ENCODE assay signal across 20 mouse cellular contexts in genomic region chr9:26264867-26265725, GRCm38 (mm10).
DNase-seq lines count a peak whose midpoint lies in the region.
"Had no signal": no experiment of that assay in that cellular context is flagged by ENCODE, and none has a peak within 500 bp of the region (broad histone marks: within the 10 kb centered on the region; RNA-seq: fewer than 3 reads in every experiment).

No protein-coding gene starts in this region.

- H3K36me3 ChIP-seq in embryonic facial prominence, embryonic 10.5 days (replicated peaks), result no peaks in the 10 kb centered on the region
- H3K36me3 ChIP-seq: forebrain, embryonic 10.5 days; hindbrain, embryonic 12.5 days; midbrain, embryonic 13.5 days; neural tube, embryonic 13.5 days had no signal

- H3K27ac ChIP-seq in embryonic facial prominence, embryonic 10.5 days (replicated peaks), result no peak overlapping the region
- H3K27ac ChIP-seq: forebrain, embryonic 10.5 days; hindbrain, embryonic 12.5 days; midbrain, embryonic 13.5 days; neural tube, embryonic 13.5 days had no signal

- no peaks in the 10 kb centered on the region for H3K4me1 ChIP-seq in embryonic facial prominence, embryonic 10.5 days
- H3K4me1 ChIP-seq: forebrain, embryonic 10.5 days; hindbrain, embryonic 12.5 days; midbrain, embryonic 13.5 days; neural tube, embryonic 13.5 days had no signal

- intact Hi-C loops in left cerebral cortex, postnatal 14 days (cut with DNase I), result loop anchor here (2.0 kb wide), 1 partner anchor 368 kb away; no protein-coding TSS in a partner anchor

- WGBS in embryonic facial prominence, embryonic 10.5 days, result 86% methylated on average over 3 of the region's 3 CpGs

- peak; percentile 86 for DNase-seq in brain, adult 2 months (ENCODE audit: low read depth, low spot score)
- DNase-seq in frontal cortex, postnatal 14 days (ENCODE audit: low spot score in 2 of 2), result peak; percentile 10 to 19
- DNase-seq in layer of hippocampus, adult 9-10 months (ENCODE audit: low spot score), result peak; percentile 88
- DNase-seq in left cerebral cortex, postnatal 14 days (ENCODE audit: low spot score in 2 of 2), result peak; percentile 36 to 59
- DNase-seq in lung, postnatal 36 days, result no peak
- no peak for DNase-seq in kidney, postnatal 25 days
- no peak for DNase-seq in embryonic facial prominence, embryonic 10.5 days (ENCODE audit: low spot score)
- no peak for DNase-seq in adrenal gland, postnatal 10 days
- DNase-seq: B cell, adult 2 months; cerebellum, adult 8-10 months; heart, postnatal 14 days; kidney, adult 2 months; kidney, postnatal 10 days; liver, postnatal 0 days; lung, postnatal 10 days; thymus, postnatal 25 days had no signal

- no peaks in the 10 kb centered on the region for H3K9me3 ChIP-seq in embryonic facial prominence, embryonic 10.5 days
- H3K9me3 ChIP-seq: forebrain, embryonic 10.5 days; hindbrain, embryonic 12.5 days; midbrain, embryonic 13.5 days; neural tube, embryonic 13.5 days had no signal

- no peaks in the 10 kb centered on the region for H3K27me3 ChIP-seq in embryonic facial prominence, embryonic 10.5 days (replicated peaks; ENCODE audit: low read depth, poor library complexity, severe bottlenecking)
- H3K27me3 ChIP-seq: hindbrain, embryonic 12.5 days; midbrain, embryonic 13.5 days; neural tube, embryonic 13.5 days had no signal

- H3K4me3 ChIP-seq in embryonic facial prominence, embryonic 10.5 days, result no peak overlapping the region
- H3K4me3 ChIP-seq: forebrain, embryonic 10.5 days; hindbrain, embryonic 12.5 days; midbrain, embryonic 13.5 days; neural tube, embryonic 13.5 days had no signal

Comparison
In these comparisons a context has a peak if more than half of its experiments do, and no peak if none do; other contexts are left out.
1. DNase-seq: peak in brain, adult 2 months (single experiment), frontal cortex, postnatal 14 days (2 of 2), layer of hippocampus, adult 9-10 months (single experiment) and left cerebral cortex, postnatal 14 days (2 of 2); none in lung, postnatal 36 days (single experiment), kidney, postnatal 25 days (0 of 2), embryonic facial prominence, embryonic 10.5 days (single experiment) and adrenal gland, postnatal 10 days (single experiment).